Mouse (Mus musculus): ENCODE measurements at regions not wholly inside any gene's neighbourhood (a gene's known extent, or its start where the extent isn't known, plus 50 kb on each side); places are given as distances from the start of the nearest gene placed in this dataset.

GRCm38 (mm10) chr7:113059211-113059966, 105.6 kb downstream of the Rassf10 start:
- Histone ChIP-seq H3K27me3 (replicated peaks; ENCODE audit: control insufficient read depth, insufficient read depth, low read length) (no peaks in the 10 kb centered on the region), H3K9me3 (ENCODE audit: control insufficient read depth, low read length) (no peaks in the 10 kb centered on the region), H3K4me3 (ENCODE audit: low read length) (no peak overlapping the region), H3K4me1 (ENCODE audit: control insufficient read depth, insufficient read depth, low read depth, low read length) (no peaks in the 10 kb centered on the region), H3K36me3 (ENCODE audit: control insufficient read depth, insufficient read depth, low read length) (no peaks in the 10 kb centered on the region), H3K4me2 (ENCODE audit: low read length) (no peak overlapping the region), H3K9ac (ENCODE audit: low read depth, low read length) (no peak overlapping the region), H3K27ac (ENCODE audit: low read depth, low read length) (no peak overlapping the region; the same call in 1 of the 2 replicates)
- 40% methylated on average over 12 of the region's 12 CpGs for WGBS
- ATAC-seq = peak; percentile 91

GRCm38 (mm10) chr7:113059967-113060284, 106.2 kb downstream of the Rassf10 start:
- Histone ChIP-seq H3K27me3 (replicated peaks; ENCODE audit: control insufficient read depth, insufficient read depth, low read length) (no peaks in the 10 kb centered on the region), H3K27ac (ENCODE audit: low read depth, low read length) (no peak overlapping the region), H3K4me3 (ENCODE audit: low read length) (no peak overlapping the region), H3K36me3 (ENCODE audit: control insufficient read depth, insufficient read depth, low read length) (no peaks in the 10 kb centered on the region), H3K4me1 (ENCODE audit: control insufficient read depth, insufficient read depth, low read depth, low read length) (no peaks in the 10 kb centered on the region), H3K4me2 (ENCODE audit: low read length) (no peak overlapping the region), H3K9ac (ENCODE audit: low read depth, low read length) (no peak overlapping the region), H3K9me3 (ENCODE audit: control insufficient read depth, low read length) (no peaks in the 10 kb centered on the region)
- WGBS = 67% methylated on average over 5 of the region's 5 CpGs
- ATAC-seq = no peak

GRCm38 (mm10) chr7:113060991-113061390, 107.2 kb downstream of the Rassf10 start:
- Histone ChIP-seq H3K27ac (ENCODE audit: low read depth, low read length) (no peak overlapping the region), H3K4me2 (ENCODE audit: low read length) (no peak overlapping the region), H3K4me3 (ENCODE audit: low read length) (no peak overlapping the region), H3K9ac (ENCODE audit: low read depth, low read length) (no peak overlapping the region), H3K4me1 (ENCODE audit: control insufficient read depth, insufficient read depth, low read depth, low read length) (no peaks in the 10 kb centered on the region), H3K9me3 (ENCODE audit: control insufficient read depth, low read length) (no peaks in the 10 kb centered on the region), H3K27me3 (replicated peaks; ENCODE audit: control insufficient read depth, insufficient read depth, low read length) (no peaks in the 10 kb centered on the region), H3K36me3 (ENCODE audit: control insufficient read depth, insufficient read depth, low read length) (no peaks in the 10 kb centered on the region)
- 83% methylated on average over 7 of the region's 7 CpGs for WGBS
- no peak for ATAC-seq

GRCm38 (mm10) chr7:113066536-113066935, 112.8 kb downstream of the Rassf10 start:
- Histone ChIP-seq H3K4me2 (ENCODE audit: low read length) (no peak overlapping the region), H3K27me3 (replicated peaks; ENCODE audit: control insufficient read depth, insufficient read depth, low read length) (no peaks in the 10 kb centered on the region), H3K4me3 (ENCODE audit: low read length) (no peak overlapping the region), H3K9me3 (ENCODE audit: control insufficient read depth, low read length) (no peaks in the 10 kb centered on the region), H3K27ac (ENCODE audit: low read depth, low read length) (no peak overlapping the region), H3K4me1 (ENCODE audit: control insufficient read depth, insufficient read depth, low read depth, low read length) (no peaks in the 10 kb centered on the region), H3K9ac (ENCODE audit: low read depth, low read length) (no peak overlapping the region), H3K36me3 (ENCODE audit: control insufficient read depth, insufficient read depth, low read length) (no peaks in the 10 kb centered on the region)
- 71% methylated on average over 12 of the region's 12 CpGs for WGBS
- no peak for ATAC-seq

GRCm38 (mm10) chr7:113068296-113068695, 114.5 kb downstream of the Rassf10 start:
- ATAC-seq = no peak

GRCm38 (mm10) chr7:113069336-113069924, 115.7 kb downstream of the Rassf10 start:
- no peak overlapping the region for H3K27ac ChIP-seq (ENCODE audit: low read depth, low read length)
- no peaks in the 10 kb centered on the region for H3K36me3 ChIP-seq (ENCODE audit: control insufficient read depth, insufficient read depth, low read length)
- no peak overlapping the region for H3K4me2 ChIP-seq (ENCODE audit: low read length)
- no peaks in the 10 kb centered on the region for H3K4me1 ChIP-seq (ENCODE audit: control insufficient read depth, insufficient read depth, low read depth, low read length)
- no peak overlapping the region for H3K4me3 ChIP-seq (ENCODE audit: low read length)
- ATAC-seq = no peak
- H3K9me3 ChIP-seq (ENCODE audit: control insufficient read depth, low read length) = no peaks in the 10 kb centered on the region
- 76% methylated on average over 4 of the region's 4 CpGs for WGBS
- no peaks in the 10 kb centered on the region for H3K27me3 ChIP-seq (replicated peaks; ENCODE audit: control insufficient read depth, insufficient read depth, low read length)
- no peak overlapping the region for H3K9ac ChIP-seq (ENCODE audit: low read depth, low read length)

More at GRCm38 (mm10) chr7:113068296-113068695, 114.5 kb downstream of the Rassf10 start:
- Histone ChIP-seq H3K4me1 (ENCODE audit: control insufficient read depth, insufficient read depth, low read depth, low read length) (no peaks in the 10 kb centered on the region), H3K36me3 (ENCODE audit: control insufficient read depth, insufficient read depth, low read length) (no peaks in the 10 kb centered on the region), H3K27me3 (replicated peaks; ENCODE audit: control insufficient read depth, insufficient read depth, low read length) (no peaks in the 10 kb centered on the region), H3K9ac (ENCODE audit: low read depth, low read length) (no peak overlapping the region), H3K27ac (ENCODE audit: low read depth, low read length) (no peak overlapping the region), H3K4me2 (ENCODE audit: low read length) (no peak overlapping the region), H3K9me3 (ENCODE audit: control insufficient read depth, low read length) (no peaks in the 10 kb centered on the region), H3K4me3 (ENCODE audit: low read length) (no peak overlapping the region)
- 95% methylated on average over 6 of the region's 6 CpGs for WGBS

- Histone ChIP-seq H3K4me1 (ENCODE audit: control insufficient read depth, insufficient read depth, low read depth, low read length) (no peaks in the 10 kb centered on the region), H3K27me3 (replicated peaks; ENCODE audit: control insufficient read depth, insufficient read depth, low read length) (no peaks in the 10 kb centered on the region), H3K9me3 (ENCODE audit: control insufficient read depth, low read length) (no peaks in the 10 kb centered on the region), H3K36me3 (ENCODE audit: control insufficient read depth, insufficient read depth, low read length) (no peaks in the 10 kb centered on the region), H3K4me3 (ENCODE audit: low read length) (no peak overlapping the region), H3K27ac (ENCODE audit: low read depth, low read length) (no peak overlapping the region), H3K9ac (ENCODE audit: low read depth, low read length) (no peak overlapping the region), H3K4me2 (ENCODE audit: low read length) (no peak overlapping the region)
- WGBS = 85% methylated on average over 1 of the region's 1 CpGs
- no peak for ATAC-seq
Measured at GRCm38 (mm10) chr7:113071418-113071817, 117.7 kb downstream of the Rassf10 start.

- Histone ChIP-seq H3K27ac (ENCODE audit: low read depth, low read length) (no peak overlapping the region), H3K27me3 (replicated peaks; ENCODE audit: control insufficient read depth, insufficient read depth, low read length) (no peaks in the 10 kb centered on the region), H3K4me2 (ENCODE audit: low read length) (no peak overlapping the region), H3K4me3 (ENCODE audit: low read length) (no peak overlapping the region), H3K9me3 (ENCODE audit: control insufficient read depth, low read length) (no peaks in the 10 kb centered on the region), H3K4me1 (ENCODE audit: control insufficient read depth, insufficient read depth, low read depth, low read length) (no peaks in the 10 kb centered on the region), H3K36me3 (ENCODE audit: control insufficient read depth, insufficient read depth, low read length) (no peaks in the 10 kb centered on the region), H3K9ac (ENCODE audit: low read depth, low read length) (no peak overlapping the region)
- no peak for ATAC-seq
- WGBS = 27% methylated on average over 6 of the region's 6 CpGs
Measured at GRCm38 (mm10) chr7:113073781-113074180, 120.0 kb downstream of the Rassf10 start.

- Histone ChIP-seq H3K4me1 (ENCODE audit: control insufficient read depth, insufficient read depth, low read depth, low read length) (no peaks in the 10 kb centered on the region), H3K27ac (ENCODE audit: low read depth, low read length) (no peak overlapping the region), H3K4me3 (ENCODE audit: low read length) (no peak overlapping the region), H3K9me3 (ENCODE audit: control insufficient read depth, low read length) (no peaks in the 10 kb centered on the region), H3K36me3 (ENCODE audit: control insufficient read depth, insufficient read depth, low read length) (no peaks in the 10 kb centered on the region), H3K9ac (ENCODE audit: low read depth, low read length) (no peak overlapping the region), H3K27me3 (replicated peaks; ENCODE audit: control insufficient read depth, insufficient read depth, low read length) (no peaks in the 10 kb centered on the region), H3K4me2 (ENCODE audit: low read length) (no peak overlapping the region)
- ATAC-seq = no peak
- WGBS = 76% methylated on average over 6 of the region's 6 CpGs
Measured at GRCm38 (mm10) chr7:113075371-113075770, 121.6 kb downstream of the Rassf10 start.

Data from hindbrain, embryonic 16.5 days (tissue).